Mouse (Mus musculus): ENCODE data around the gene Xcr1. TPM values are rescaled to one million over a fixed set of nuclear protein-coding genes. Genes with fewer than 3 reads are reported as not detected.

Xcr1 gene
- polyA plus RNA-seq (2012; rRNA removed) = under 0.01 TPM in 1 of 2 replicates, not detected in the other

GRCm38 (mm10) chr9:123861929-123862328, at the start of gene Xcr1:
Gene Xcr1 (minus strand): TSS chr9:123862029.

GRCm38 (mm10) chr9:123851713-123852448, 9.9 kb downstream of the Xcr1 start, which contains the start of gene Fyco1:
Gene Fyco1 (minus strand): TSS chr9:123851899.

GRCm38 (mm10) chr9:123806267-123806666, 55.6 kb downstream of the Xcr1 start, which contains the start of gene Cxcr6:
Gene Cxcr6 (plus strand): TSS chr9:123806475.

Other genes starting within 250 kb of the Xcr1 start
- 0.19 and 0.24 TPM in 2 replicates for gene Slc6a20b, start 229.5 kb downstream of the Xcr1 start, polyA plus RNA-seq (2012; rRNA removed)
- gene Ccr9, start 183.6 kb downstream of the Xcr1 start, polyA plus RNA-seq (2012; rRNA removed) = 0.11 and 0.21 TPM in 2 replicates
- 2.2 and 3.2 TPM in 2 replicates for gene Slc6a20a, start 183.1 kb downstream of the Xcr1 start, polyA plus RNA-seq (2012; rRNA removed)
- 6.9 and 7.0 TPM in 2 replicates for gene Lztfl1, start 144.3 kb downstream of the Xcr1 start, polyA plus RNA-seq (2012; rRNA removed)
- gene Cxcr6, start 55.6 kb downstream of the Xcr1 start, polyA plus RNA-seq (2012; rRNA removed) = 0.02 and 0.03 TPM in 2 replicates
- 2.0 and 2.2 TPM in 2 replicates for gene Fyco1, start 10.1 kb downstream of the Xcr1 start, polyA plus RNA-seq (2012; rRNA removed)
- gene Ccr1, start 106.7 kb upstream of the Xcr1 start, polyA plus RNA-seq (2012; rRNA removed) = 1.1 TPM in 2 replicates
- gene Ccr1l1, start 116.4 kb upstream of the Xcr1 start, polyA plus RNA-seq (2012; rRNA removed) = 0.02 TPM in 1 of 2 replicates, not detected in the other
- gene Ccr3, start 159.9 kb upstream of the Xcr1 start, polyA plus RNA-seq (2012; rRNA removed) = 0.03 and 0.05 TPM in 2 replicates
- 2.3 and 3.6 TPM in 2 replicates for gene Ccr2, start 239.9 kb upstream of the Xcr1 start, polyA plus RNA-seq (2012; rRNA removed)